Mouse (Mus musculus) kidney, embryonic 15.5 days (tissue): ENCODE data around the gene Rbbp9. TPM values are rescaled to one million over a fixed set of nuclear protein-coding genes. Genes with fewer than 3 reads are reported as not detected.

ENCODE experiments used
- ATAC-seq: fragments of 200-750 bp; cut with Nextera tagmentation; replicated peaks from 2 replicates; pipeline ENCODE4 v1.8.0; 2017; ENCODE audit warnings: moderate TSS enrichment; ENCODE audit not compliant: low FRiP score
- H3K27ac ChIP-seq: fragments of 300-500 bp; sonication (generic); 2 replicates; pipeline ENCODE4 v1.5.1; 2015; ENCODE audit warnings: mild to moderate bottlenecking, inconsistent platforms
- H3K27me3 ChIP-seq: fragments of 300-500 bp; sonication (generic); 2 replicates; pipeline ENCODE4 v1.6.1; 2015; ENCODE audit warnings: inconsistent platforms
- H3K36me3 ChIP-seq: fragments of 300-500 bp; sonication (generic); 2 replicates; pipeline ENCODE4 v1.6.1; 2015; ENCODE audit warnings: inconsistent platforms
- H3K4me1 ChIP-seq: fragments of 300-500 bp; sonication (generic); 2 replicates; pipeline ENCODE4 v1.6.1; 2015; ENCODE audit warnings: inconsistent platforms
- H3K4me2 ChIP-seq: fragments of 300-500 bp; sonication (generic); 2 replicates; pipeline ENCODE4 v1.6.1; 2015; ENCODE audit warnings: moderate library complexity, mild to moderate bottlenecking, inconsistent platforms
- H3K4me3 ChIP-seq: fragments of 300-500 bp; sonication (generic); replicated peaks from 2 replicates; pipeline ENCODE4 v1.5.1; 2015; ENCODE audit warnings: mild to moderate bottlenecking, inconsistent platforms
- H3K9ac ChIP-seq: fragments of 300-500 bp; sonication (generic); 2 replicates; pipeline ENCODE4 v1.6.1; 2015; ENCODE audit warnings: mild to moderate bottlenecking, inconsistent platforms
- H3K9me3 ChIP-seq: fragments of 300-500 bp; sonication (generic); replicated peaks from 2 replicates; pipeline ENCODE4 v1.6.1; 2016; ENCODE audit warnings: inconsistent platforms
- WGBS: fragments of 180-500 bp; shearing (Covaris S2); methylation state at CpG from one replicate; pipeline ENCODE4 v1.1.7; 2015; ENCODE audit warnings: mixed read lengths; 5-methylcytosine and 5-hydroxymethylcytosine counted together
- polyA plus RNA-seq: library from polyadenylated mRNA; unstranded; fragments of >200 nt; fragmentation: Nextera tagmentation; extraction: Ambion mirVana; gene quantifications from 2 replicates; pipeline ENCODE4 v1.2.1, GENCODE M21; 2015

Gene Rbbp9
- polyA plus RNA-seq, 1 experiment from 2014 or later = 78.2 TPM

DNA sequence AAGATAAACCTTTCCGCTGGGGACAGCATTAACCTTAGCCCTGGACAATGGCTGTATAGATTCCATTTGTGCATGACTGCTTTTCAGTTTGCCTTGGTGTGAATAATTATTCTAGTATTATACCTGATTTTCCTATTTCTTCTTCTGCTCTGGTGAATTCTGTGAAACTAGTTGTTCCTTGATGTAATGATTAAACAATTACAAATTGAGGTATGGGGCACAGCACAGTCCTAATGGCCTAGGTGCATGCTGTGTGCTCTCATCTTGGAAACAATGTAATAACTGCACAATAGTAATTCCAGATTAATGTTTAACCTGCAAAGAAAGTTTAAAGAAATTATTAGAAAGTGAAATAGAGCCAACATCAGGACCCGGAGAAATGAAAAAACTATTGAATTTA is 5.6 kb downstream of the Rbbp9 start:
- H3K27me3 ChIP-seq = no peaks in the 10 kb centered on the region
- H3K36me3 ChIP-seq = peaks cover 66% of the 10 kb centered on the region
- WGBS = 71% methylated on average over 2 of the region's 2 CpGs
- no peak overlapping the region for H3K4me3 ChIP-seq
- H3K27ac ChIP-seq = peak overlapping the region; percentile 73
- H3K4me1 ChIP-seq = peaks cover 25% of the 10 kb centered on the region; the same call in 1 of the 2 replicates
- no peak overlapping the region for H3K9ac ChIP-seq
- H3K4me2 ChIP-seq = 0 out of 2 replicates have a peak overlapping the region, but pooled peaks have one; percentile 5
- ATAC-seq = peak; percentile 82
- H3K9me3 ChIP-seq = no peaks in the 10 kb centered on the region

DNA sequence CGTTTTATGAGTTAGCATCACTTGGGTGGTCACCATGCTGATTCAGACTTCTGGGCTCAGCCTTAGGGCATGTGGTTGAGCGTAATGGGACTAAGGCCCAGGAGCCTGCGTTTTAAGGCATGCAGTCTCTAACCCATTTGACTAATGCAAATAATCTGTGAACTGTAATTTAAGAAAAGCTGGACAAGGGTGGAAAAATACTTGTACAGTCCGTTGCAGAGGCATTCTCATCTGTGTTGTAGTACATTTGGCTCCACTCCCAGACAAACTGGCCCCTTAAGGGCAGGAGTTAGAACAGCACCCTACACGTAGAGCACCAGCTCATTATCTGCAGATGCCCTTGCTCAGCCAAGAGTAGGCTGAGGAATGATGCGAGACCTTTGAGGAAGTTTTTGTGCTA is 6.0 kb downstream of the Rbbp9 start:
- Histone ChIP-seq H3K36me3 (peaks cover 71% of the 10 kb centered on the region), H3K4me3 (no peak overlapping the region), H3K27ac (peak overlapping the region; percentile 73), H3K4me2 (0 out of 2 replicates have a peak overlapping the region, but pooled peaks have one; percentile 5), H3K9me3 (no peaks in the 10 kb centered on the region), H3K27me3 (no peaks in the 10 kb centered on the region), H3K4me1 (peaks cover 22% of the 10 kb centered on the region; the same call in 1 of the 2 replicates), H3K9ac (no peak overlapping the region)
- ATAC-seq = peak; percentile 79
- 65% methylated on average over 6 of the region's 6 CpGs for WGBS

DNA sequence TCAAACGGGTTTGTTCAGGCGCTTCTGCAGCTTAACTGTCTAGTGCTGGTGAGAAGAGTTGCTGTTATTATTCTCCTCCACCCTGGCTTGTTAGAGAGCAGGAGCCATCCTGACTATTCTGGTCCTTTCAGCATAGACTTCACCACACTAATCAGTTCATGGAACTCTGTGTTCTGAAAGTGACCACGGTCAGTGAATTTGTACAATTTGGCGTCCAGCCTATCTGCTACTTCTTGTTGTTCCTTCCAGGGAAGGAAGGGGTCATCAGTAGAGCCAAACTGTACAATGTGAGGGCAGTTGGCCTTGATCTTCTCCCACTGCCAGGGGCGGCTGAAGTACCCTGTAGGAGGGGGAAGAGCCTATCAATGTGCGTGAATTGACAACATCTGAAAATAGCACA is 7.0 kb downstream of the Rbbp9 start:
- peaks cover 18% of the 10 kb centered on the region; the same call in 1 of the 2 replicates for H3K4me1 ChIP-seq
- no peaks in the 10 kb centered on the region for H3K9me3 ChIP-seq
- H3K27me3 ChIP-seq = no peaks in the 10 kb centered on the region
- no peak for ATAC-seq
- H3K27ac ChIP-seq = peak overlapping the region; percentile 73
- no peak overlapping the region for H3K4me2 ChIP-seq
- H3K36me3 ChIP-seq = peaks cover 80% of the 10 kb centered on the region
- no peak overlapping the region for H3K9ac ChIP-seq
- 86% methylated on average over 6 of the region's 6 CpGs for WGBS
- no peak overlapping the region for H3K4me3 ChIP-seq

DNA sequence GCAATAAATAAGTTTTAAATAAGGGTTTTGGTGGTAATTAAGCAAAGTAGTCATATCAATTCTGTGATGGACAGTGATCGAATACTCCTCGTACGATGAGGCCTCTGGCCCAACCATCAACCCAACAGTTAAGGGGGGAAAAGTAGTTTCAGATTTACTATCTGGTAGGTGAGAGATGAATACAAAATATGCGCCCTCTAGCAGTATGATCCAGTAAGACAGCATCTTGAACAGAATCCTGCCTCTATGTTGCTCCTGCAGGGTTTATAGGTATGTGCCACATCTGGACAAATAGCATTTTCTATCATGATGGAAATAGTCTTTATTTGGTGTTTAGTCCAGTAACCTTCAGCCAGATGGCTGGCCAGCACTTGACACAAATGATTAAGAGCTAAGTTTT is 9.4 kb downstream of the Rbbp9 start:
- WGBS = 87% methylated on average over 4 of the region's 4 CpGs
- peaks cover 83% of the 10 kb centered on the region for H3K36me3 ChIP-seq
- no peak for ATAC-seq

DNA sequence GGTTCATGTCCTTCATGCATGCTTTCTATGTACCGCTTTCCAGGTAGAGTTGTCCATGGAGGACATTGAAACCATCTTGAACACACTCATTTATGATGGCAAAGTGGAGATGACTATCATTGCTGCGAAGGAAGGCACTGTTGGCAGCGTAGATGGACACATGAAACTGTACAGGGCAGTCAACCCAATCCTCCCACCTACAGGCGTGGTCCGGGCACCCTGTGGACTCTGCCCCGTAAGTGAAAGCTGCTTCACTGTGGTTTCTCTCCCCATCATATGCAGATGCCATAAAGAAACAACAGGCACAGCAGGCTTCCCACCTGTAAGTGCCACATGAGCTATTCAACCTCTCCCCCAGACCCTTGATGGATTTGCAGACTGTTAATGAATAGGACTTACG is 13.5 kb downstream of the Rbbp9 start:
- peaks cover 91% of the 10 kb centered on the region for H3K36me3 ChIP-seq
- ATAC-seq = no peak
- H3K27ac ChIP-seq = no peak overlapping the region
- no peaks in the 10 kb centered on the region for H3K9me3 ChIP-seq
- H3K4me3 ChIP-seq = no peak overlapping the region
- WGBS = 84% methylated on average over 7 of the region's 7 CpGs
- H3K9ac ChIP-seq = no peak overlapping the region
- H3K4me2 ChIP-seq = no peak overlapping the region
- no peaks in the 10 kb centered on the region for H3K4me1 ChIP-seq
- no peaks in the 10 kb centered on the region for H3K27me3 ChIP-seq

More for the DNA sequence above, 9.4 kb downstream of the Rbbp9 start:
- no peak overlapping the region for H3K27ac ChIP-seq
- H3K27me3 ChIP-seq = no peaks in the 10 kb centered on the region
- no peak overlapping the region for H3K9ac ChIP-seq
- no peak overlapping the region for H3K4me2 ChIP-seq
- peaks cover 7% of the 10 kb centered on the region; the same call in 1 of the 2 replicates for H3K4me1 ChIP-seq
- no peak overlapping the region for H3K4me3 ChIP-seq
- H3K9me3 ChIP-seq = no peaks in the 10 kb centered on the region

DNA sequence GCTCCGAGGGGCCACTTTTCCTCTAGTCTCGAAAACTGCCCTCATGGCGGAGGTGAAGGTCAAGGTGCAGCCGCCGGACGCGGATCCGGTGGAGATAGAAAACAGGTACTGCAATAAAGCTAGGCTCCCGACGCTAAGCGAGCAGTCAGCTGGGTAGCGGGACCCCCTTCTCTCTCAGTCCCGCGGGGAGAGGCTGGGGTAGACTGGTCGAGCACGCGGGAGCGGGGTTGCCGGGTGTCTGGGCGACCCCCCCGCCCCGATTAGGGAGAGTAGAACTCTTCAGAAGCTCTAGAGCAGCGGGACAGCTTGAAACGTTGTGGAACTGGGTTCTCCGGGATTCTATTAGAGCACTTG is 22.9 kb downstream of the Rbbp9 start:
- peak overlapping the region; percentile 96 for H3K9ac ChIP-seq
- H3K4me1 ChIP-seq = peaks cover 21% of the 10 kb centered on the region
- H3K36me3 ChIP-seq = peaks cover 23% of the 10 kb centered on the region
- peak; percentile 55 for ATAC-seq
- WGBS = under 1% methylated on average over 25 of the region's 25 CpGs
- H3K9me3 ChIP-seq = no peaks in the 10 kb centered on the region
- peaks cover 7% of the 10 kb centered on the region; the same call in 1 of the 2 replicates for H3K27me3 ChIP-seq
- H3K4me2 ChIP-seq = peak overlapping the region; percentile 94
- peak overlapping the region; percentile 98 for H3K4me3 ChIP-seq
- peak overlapping the region; percentile 94 for H3K27ac ChIP-seq

DNA sequence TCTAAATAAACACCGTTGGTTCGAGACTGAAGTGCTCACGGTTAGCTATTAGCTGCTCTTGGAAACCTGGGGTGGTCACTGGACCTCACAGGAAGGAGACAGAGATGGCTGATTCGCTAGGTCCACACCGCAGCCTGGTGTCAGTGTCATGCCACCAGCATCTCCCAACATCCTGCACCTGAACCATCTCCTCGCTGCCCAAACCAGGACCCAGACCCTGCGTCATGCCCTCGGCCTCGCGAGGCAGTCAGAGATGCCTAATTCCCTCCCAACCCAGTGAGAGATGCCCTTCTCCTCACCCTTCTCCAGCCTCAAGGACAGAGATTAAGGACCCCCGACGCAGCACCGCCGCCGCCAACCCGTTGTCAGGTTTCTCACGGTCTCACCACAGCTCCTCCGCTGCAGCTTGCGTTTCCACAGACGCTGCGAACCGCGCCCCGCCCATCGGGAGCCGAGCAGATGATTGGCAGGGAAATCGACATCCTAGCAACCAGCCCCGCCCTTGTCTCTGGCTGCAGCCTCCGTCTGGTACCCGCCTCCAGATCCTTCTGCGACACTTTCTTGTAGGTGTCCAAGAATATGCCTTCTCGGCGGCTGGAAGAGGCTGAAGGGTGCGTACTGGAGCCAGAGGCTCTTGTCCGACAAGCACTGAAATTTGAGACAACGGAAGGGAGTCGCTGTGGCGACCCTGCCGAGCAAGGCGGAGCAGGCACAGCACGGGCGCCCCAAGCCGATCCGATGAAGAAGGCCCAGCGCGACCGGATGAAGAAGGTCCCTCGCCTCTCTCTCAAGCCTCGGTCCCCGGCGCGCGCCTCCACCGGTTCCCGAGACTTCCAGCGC is 23.5 kb downstream of the Rbbp9 start, which contains the start of the genes Dzank1 and Polr3f:
TSS of gene Dzank1 (minus strand) at position 434 of the 840 bp plus-strand sequence.
TSS of gene Polr3f (plus strand) at position 738 of the 840 bp plus-strand sequence.
- Histone ChIP-seq H3K9ac (peak within 1 kb of the TSS; percentile 96), H3K27me3 (peaks cover 7% of the 10 kb centered on the region; the same call in 1 of the 2 replicates), H3K27ac (peak within 1 kb of the TSS; percentile 94), H3K4me2 (peak within 1 kb of the TSS; percentile 94), H3K9me3 (no peaks in the 10 kb centered on the region), H3K36me3 (peaks cover 18% of the 10 kb centered on the region), H3K4me1 (peaks cover 21% of the 10 kb centered on the region), H3K4me3 (peak within 1 kb of the TSS; percentile 98)
- ATAC-seq = peak; percentile 98
- 1% methylated on average over 56 of the region's 56 CpGs for WGBS

DNA sequence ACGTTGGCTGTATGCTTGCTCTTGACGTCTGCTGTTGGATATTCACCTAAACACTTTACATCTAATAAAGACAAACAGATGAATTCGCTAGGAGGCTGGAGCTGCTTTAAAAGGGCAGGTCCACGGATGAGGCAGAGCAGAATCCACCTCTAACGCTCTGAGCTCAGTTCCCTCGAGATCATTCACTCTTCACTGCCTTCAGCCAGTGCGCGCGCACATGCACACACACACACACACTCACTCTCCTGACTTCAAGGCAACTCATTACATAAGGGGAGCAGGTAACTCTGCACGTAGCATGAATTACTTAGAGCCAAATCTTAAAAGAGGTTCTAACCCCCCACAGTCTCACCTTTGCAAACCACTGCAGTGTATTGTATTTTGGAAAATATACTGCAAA is 24.8 kb downstream of the Rbbp9 start:
- H3K4me3 ChIP-seq = no peak overlapping the region

DNA sequence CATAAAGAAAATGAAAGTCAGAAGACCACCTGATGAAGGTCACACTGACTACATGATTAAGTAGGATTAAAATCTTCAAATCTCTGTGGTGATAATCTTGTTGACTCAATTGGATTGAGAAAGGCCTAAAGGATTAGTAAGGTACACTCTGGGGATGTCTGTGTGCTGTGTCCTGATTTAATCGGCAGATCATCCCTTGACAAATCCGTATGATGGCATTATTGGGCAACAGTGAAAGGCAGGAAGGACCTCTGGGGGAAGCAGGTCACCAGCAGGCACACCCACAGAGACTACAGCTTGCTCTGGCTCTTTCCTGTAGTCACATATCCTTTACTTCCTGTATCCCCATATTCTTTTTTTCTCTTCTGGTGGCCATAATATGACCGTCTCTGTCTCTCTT is 30.9 kb downstream of the Rbbp9 start:
- no peaks in the 10 kb centered on the region for H3K9me3 ChIP-seq
- no peak overlapping the region for H3K4me3 ChIP-seq
- H3K9ac ChIP-seq = no peak overlapping the region
- no peaks in the 10 kb centered on the region for H3K27me3 ChIP-seq
- no peak overlapping the region for H3K27ac ChIP-seq
- no peaks in the 10 kb centered on the region for H3K36me3 ChIP-seq
- no peaks in the 10 kb centered on the region for H3K4me1 ChIP-seq
- no peak for ATAC-seq
- WGBS = 86% methylated on average over 3 of the region's 3 CpGs
- no peak overlapping the region for H3K4me2 ChIP-seq

More for the DNA sequence above, 24.8 kb downstream of the Rbbp9 start:
- Histone ChIP-seq H3K27me3 (peaks cover 7% of the 10 kb centered on the region; the same call in 1 of the 2 replicates), H3K4me1 (peaks cover 21% of the 10 kb centered on the region), H3K36me3 (peaks cover 11% of the 10 kb centered on the region), H3K4me2 (no peak overlapping the region), H3K9me3 (no peaks in the 10 kb centered on the region), H3K9ac (no peak overlapping the region), H3K27ac (no peak overlapping the region)
- ATAC-seq = no peak
- 59% methylated on average over 10 of the region's 10 CpGs for WGBS

DNA sequence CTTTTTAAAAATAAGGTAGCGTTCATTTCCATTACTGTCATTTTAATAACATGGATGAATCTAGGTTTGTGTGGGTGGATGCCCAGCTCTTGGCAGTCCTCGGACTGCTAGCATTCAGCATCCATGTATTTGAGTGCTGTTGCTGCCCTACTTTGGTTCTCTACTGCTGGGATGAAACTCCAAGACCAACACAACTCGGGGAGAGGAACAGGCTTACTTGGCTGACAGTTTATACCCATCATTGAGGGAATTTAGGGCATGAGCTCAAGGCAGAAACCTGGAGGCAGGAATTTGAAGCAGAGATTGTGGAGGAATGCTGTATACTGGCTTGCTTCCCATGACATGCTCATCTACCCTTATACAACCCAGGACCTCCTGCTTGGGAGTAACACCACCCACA is 36.0 kb downstream of the Rbbp9 start:
- no peak for ATAC-seq
- WGBS = 82% methylated on average over 3 of the region's 3 CpGs
- no peak overlapping the region for H3K9ac ChIP-seq
- no peaks in the 10 kb centered on the region for H3K9me3 ChIP-seq
- H3K27ac ChIP-seq = no peak overlapping the region
- H3K36me3 ChIP-seq = no peaks in the 10 kb centered on the region
- H3K4me1 ChIP-seq = no peaks in the 10 kb centered on the region
- no peak overlapping the region for H3K4me2 ChIP-seq
- H3K27me3 ChIP-seq = no peaks in the 10 kb centered on the region
- H3K4me3 ChIP-seq = no peak overlapping the region

DNA sequence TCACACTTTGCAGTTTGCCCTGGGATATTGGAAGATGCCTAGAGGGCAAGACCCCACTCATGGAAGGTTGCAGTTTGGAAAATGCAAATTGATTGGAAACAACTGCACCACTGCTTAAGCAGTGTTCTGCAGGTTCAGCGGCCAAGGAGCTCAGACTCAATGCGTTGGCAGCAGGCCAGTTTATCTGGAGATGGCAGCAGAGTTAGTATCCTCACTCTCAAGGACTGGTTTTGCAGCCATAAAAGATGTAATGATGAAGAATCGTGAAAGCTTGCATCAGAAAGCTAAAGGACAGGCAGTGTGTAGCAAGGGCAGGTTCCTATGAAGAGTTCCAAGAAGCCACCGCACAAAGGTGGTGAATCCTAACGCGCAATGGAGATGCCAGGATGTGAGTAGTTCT is 48.5 kb downstream of the Rbbp9 start:
- no peaks in the 10 kb centered on the region for H3K27me3 ChIP-seq
- no peaks in the 10 kb centered on the region for H3K4me1 ChIP-seq
- 83% methylated on average over 6 of the region's 6 CpGs for WGBS
- no peaks in the 10 kb centered on the region for H3K36me3 ChIP-seq
- H3K9ac ChIP-seq = no peak overlapping the region
- no peak overlapping the region for H3K4me2 ChIP-seq
- no peaks in the 10 kb centered on the region for H3K9me3 ChIP-seq
- H3K4me3 ChIP-seq = no peak overlapping the region
- H3K27ac ChIP-seq = no peak overlapping the region
- no peak for ATAC-seq
